Mouse (Mus musculus) right cerebral cortex, postnatal 10 days (tissue): ENCODE measurements around the gene Rhbdl3.

ENCODE experiments used
- DNase-seq, 2 experiments: peaks; one replicate each; pipeline ENCODE4 v3.0.0; 2021; ENCODE audit warnings: low spot score in 2 of 2

Gene Rhbdl3

GRCm38 (mm10) chr11:80384461-80384860, 83.7 kb downstream of the Rhbdl3 start:
- peak in 1 of 2 experiments; percentile 23 for DNase-seq

- no peak for DNase-seq
Measured at GRCm38 (mm10) chr11:80385055-80385454, 84.3 kb downstream of the Rhbdl3 start.

- DNase-seq, result peak in 1 of 2 experiments; percentile 19
Measured at GRCm38 (mm10) chr11:80386790-80387189, 86.1 kb downstream of the Rhbdl3 start.

GRCm38 (mm10) chr11:80389885-80390284, 89.2 kb downstream of the Rhbdl3 start:
- peak in 1 of 2 experiments; percentile 9 for DNase-seq

GRCm38 (mm10) chr11:80391407-80392120, 90.9 kb downstream of the Rhbdl3 start:
- no peak for DNase-seq

GRCm38 (mm10) chr11:80395930-80396329, 95.2 kb downstream of the Rhbdl3 start:
- DNase-seq, result no peak

GRCm38 (mm10) chr11:80396617-80397016, 95.9 kb downstream of the Rhbdl3 start:
- DNase-seq, result peak in 1 of 2 experiments; percentile 8
